Mouse (Mus musculus) ovary, postnatal 10 days (tissue): ENCODE data around the gene Dusp9.

Source experiments
- DNase-seq: peaks from one replicate; pipeline ENCODE4 v3.0.0; 2022; ENCODE audit warnings: low spot score

Dusp9 gene

GRCm38 (mm10) chrX:73639255-73639675 is at the start of gene Dusp9:
Gene Dusp9 (plus strand): TSS chrX:73639419.
- no peak for DNase-seq

GRCm38 (mm10) chrX:73593212-73593611 is 46.0 kb upstream of the Dusp9 start:
- no peak for DNase-seq

DNA sequence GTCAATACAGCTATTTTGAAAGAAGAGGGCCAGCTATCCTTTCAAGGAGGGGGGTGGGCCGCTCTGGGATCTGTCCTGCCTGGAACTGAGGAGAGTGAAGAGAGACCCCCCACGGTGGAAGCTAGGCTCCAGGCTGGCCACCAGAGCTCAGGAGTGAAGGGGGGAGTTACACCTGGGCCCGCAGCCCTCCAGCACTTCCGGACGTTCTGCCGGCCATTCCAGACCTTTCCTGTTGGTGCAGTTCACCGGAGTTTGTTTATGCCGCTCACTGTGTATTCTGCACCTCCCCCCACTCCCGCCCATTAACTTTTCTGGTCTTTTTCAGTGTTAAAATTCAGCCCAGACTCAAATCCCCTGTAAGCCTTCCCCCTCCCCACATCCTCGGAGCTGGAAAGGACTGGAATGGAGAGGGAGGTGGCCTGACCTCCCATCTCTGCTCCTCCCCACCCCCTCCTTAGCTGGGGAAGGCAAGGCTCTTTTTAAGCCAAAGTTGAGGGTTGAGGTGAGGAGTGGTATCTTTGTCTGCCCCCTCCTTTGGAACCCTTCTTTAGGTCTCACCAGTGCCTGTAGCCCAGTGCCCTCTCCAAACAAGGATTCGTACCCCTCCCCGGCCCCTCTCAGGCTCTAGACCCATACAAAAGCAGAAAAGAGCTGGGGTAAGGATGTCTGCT is 44.6 kb upstream of the Dusp9 start:
- DNase-seq = no peak

- DNase-seq = no peak
Measured at GRCm38 (mm10) chrX:73595297-73595938, 43.8 kb upstream of the Dusp9 start.

GRCm38 (mm10) chrX:73601456-73601855 is 37.8 kb upstream of the Dusp9 start:
- DNase-seq = no peak

DNA sequence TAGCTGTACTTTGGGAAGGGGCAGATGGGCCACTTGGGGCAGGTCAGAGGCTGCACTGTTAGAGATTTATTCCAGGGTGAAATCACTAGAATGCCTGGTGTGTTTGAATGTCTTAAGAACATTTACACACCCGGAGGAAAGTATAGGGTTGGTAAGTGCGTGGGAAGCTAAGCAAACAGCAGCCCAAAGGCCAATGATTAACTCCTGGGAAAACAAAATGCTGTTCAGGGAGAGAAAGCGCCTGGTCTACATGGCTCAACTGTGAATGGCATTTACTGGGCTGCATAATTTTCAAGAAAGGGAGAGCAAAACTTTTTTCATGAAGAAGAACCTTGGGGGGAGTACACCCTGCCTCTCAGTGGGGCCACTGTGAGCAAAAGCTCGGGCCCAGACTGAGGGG is 25.6 kb upstream of the Dusp9 start:
- DNase-seq = no peak

DNA sequence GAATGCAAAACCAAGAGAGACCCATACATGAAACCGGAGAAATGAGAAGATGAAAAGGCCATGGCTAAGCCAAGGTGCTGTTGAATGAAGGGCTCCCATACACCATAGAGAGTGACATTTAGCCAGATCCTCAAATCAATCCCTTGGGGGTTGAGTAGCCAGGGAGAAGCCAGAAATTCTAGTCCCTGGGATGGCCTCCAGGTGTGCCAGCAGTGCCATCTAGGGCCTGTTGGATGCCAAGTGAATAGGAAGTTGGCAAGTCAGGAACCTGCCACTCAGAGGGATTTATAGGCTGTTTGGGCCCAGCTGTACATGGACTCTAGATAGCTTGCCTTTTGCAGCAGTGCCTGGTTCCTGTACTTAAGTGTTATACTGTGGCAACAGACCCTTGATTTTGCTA is 23.3 kb upstream of the Dusp9 start:
- no peak for DNase-seq

- no peak for DNase-seq
Measured at GRCm38 (mm10) chrX:73619401-73619800, 19.8 kb upstream of the Dusp9 start.

DNA sequence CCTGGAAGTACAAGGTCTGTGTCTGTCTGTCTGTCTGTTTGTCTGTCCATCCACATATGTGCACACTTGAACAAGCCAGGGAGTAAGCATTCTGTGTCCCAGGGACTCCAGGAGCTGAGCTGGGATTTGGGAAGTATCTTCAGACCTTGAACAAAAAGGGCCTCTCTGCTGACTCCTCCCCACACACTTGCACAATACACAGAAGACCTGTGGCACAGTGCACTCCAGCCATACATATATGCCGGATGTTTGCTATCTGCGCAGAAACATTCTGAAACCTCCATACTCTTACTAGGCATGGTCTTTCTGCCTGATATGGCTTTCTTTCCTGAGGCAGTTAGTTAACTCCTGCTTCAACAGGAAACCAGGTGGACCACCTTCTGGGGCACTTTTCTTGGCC is 19.3 kb upstream of the Dusp9 start:
- DNase-seq = no peak

DNA sequence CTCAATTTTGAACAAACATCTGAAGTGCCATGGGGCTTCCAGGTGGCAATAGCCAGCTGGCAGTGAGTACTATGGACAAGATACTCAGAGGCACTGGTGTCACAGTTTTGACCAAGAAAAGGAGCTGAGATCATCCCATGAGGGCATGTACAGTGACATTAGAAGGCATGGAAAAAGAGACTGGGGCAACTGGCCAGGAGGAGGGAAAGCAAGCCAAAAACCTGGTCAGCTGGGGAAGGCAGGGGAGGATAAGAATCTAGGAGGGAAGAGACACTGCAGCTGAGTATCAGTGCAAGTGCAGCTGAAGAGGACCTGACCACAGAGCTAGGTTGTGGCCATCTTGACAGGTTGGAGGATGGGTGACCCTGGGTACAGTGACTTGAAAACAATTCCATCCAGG is 12.2 kb upstream of the Dusp9 start:
- no peak for DNase-seq

DNA sequence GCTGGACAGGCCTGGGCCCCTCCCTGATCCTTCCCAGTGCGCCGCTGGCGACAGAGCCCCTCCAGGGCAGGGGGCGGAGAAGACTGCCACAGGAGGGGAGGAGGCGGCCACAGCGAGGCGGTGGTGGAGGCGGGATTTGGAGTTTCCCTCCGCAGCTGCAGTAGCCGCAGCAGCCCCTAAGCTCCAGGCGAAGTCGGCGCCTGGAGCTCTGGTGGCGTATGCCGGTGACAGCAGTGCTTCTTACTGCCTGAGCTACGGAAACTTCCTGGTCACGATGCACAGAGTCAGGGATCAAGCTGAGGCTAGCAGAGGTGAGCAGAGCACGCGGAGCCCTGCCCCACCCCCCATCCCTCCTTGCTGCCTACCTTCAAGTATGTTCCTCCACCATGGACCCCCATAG is 3.8 kb upstream of the Dusp9 start:
- DNase-seq = no peak

DNA sequence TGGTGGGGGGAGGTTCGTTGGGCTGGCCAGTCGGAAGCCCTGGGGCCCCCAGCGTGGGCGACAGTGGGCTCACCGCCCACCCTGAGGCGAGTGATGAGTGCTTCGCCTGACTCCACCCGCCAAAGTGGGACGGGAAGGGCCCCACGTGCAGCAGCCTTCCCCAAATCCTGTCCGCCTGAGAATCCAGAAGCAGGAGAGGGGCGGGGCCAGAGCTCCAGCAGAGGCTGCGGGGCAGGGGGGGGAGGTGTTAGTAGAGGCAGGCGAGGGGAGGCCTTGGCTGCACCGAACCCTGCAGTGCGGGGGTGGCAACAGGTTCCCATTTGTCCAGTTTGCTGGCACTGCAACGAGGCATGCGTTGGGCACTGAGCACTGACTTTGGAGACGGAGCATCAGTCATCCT is 1.8 kb upstream of the Dusp9 start:
- DNase-seq = no peak

DNA sequence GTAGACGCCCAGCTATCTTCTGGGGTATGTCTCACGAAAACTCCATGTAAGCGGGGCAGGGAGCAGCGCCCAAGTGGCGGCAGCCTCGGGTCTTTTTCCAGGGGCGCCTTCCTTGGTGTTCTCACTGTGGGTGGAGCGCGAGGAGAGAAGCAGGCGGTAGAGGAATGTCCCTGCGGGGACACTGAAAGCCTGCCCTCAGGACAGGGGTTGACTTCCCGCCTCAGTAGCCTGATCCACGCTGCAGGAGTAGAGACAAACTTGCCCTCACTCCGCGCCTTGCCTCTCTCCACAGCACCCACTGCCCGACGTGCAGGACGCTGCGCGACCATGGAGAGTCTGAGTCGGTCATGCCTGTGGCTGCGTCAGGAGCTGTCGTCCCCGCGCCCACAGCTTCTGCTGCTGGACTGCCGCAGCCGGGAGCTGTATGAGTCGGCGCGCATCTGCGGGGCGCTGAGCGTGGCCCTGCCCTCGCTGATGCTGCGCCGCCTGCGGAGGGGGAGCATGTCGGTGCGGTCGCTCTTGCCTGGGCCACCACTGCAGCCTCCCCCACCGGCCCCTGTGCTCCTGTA is 766 bp downstream of the Dusp9 start:
- no peak for DNase-seq

GRCm38 (mm10) chrX:73645121-73645520 is 5.9 kb downstream of the Dusp9 start:
- DNase-seq = no peak

- no peak for DNase-seq
Measured at GRCm38 (mm10) chrX:73650869-73651268, 11.7 kb downstream of the Dusp9 start.

GRCm38 (mm10) chrX:73653392-73653791 is 14.2 kb downstream of the Dusp9 start:
- DNase-seq = no peak

DNA sequence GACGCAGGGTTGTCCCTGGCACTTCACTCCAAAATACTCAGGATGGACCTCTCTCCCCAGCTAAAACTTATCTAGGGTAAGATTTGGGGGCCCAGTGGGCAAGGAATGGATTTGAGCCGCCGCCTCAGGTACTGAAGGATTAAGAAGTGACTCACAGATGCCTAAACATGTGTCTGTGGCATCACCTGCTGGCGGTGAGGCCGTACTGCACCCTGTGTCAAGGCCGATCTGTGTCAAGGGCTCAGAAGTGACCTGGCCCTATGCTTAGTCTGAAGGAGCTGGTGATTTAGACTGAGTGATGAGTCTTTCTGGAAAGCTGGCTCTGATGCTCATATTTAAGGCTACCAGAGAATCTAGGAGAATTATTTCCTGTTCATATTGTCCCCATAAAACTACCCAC is 15.0 kb downstream of the Dusp9 start:
- no peak for DNase-seq

DNA sequence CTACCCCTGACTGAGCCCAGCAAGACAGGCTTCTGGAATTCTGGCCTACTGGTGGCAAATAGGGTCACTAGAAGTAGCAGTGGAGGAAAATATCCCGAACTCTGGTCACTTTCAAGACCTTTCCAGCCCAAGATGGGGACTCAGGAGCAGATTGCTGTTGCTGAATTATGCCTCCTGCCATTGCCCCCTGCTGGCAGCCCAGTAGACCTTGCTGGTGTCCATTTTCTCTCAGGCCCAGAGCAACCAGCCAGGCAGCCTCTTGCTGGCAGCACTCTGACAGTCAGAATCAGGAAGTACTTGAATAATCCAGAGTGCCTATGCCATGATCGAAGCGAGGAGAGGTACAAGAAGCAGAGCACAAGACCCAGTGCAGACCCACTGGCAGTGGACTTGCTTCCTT is 16.3 kb downstream of the Dusp9 start:
- DNase-seq = no peak

DNA sequence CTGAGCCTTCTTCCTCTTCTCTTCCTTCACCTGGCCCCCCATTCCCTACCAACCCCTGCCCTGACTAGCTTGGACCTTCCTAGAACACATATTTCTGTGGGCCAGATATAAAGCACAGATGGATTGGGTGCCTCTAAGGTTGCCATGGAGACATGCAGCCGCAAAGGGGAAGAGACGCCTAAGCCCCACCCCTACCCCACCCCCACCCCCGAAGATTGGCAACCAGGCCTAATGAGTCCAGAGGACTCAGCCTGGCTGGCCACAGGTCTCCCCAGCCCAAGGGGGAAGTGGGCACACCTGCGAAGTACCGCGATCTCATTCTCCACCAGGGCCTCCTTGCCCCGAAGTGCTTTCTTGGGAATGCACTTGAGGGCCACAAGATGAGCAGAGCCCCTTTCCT is 19.2 kb downstream of the Dusp9 start:
- no peak for DNase-seq

DNA sequence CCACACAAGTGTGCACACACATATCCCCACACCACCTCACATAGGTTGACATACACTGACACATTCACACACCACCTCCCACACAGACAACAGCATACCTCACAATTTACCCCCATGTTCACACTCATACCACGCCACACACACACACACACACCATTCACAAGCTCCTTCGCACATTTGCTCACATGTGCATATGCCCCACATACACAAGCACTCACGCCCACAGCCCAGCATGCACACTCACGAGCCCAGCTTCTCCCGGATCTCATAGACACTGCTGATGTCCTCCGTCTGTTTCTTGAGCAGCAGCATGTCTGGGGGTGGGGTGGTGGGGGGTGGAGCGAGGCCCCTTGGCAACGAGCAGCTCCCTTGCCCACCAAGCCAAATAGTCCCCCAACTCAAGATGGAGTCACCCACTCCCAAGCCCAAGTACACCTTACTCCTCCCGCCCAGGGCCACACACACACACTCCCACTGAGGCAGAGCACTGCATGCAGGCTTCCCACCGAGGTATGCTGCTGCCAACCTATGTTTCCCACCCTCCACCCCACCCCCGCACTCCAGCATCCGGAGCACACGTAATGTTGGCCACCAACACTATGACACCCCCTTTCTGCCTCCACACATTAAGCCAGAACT is 19.8 kb downstream of the Dusp9 start:
- no peak for DNase-seq

DNA sequence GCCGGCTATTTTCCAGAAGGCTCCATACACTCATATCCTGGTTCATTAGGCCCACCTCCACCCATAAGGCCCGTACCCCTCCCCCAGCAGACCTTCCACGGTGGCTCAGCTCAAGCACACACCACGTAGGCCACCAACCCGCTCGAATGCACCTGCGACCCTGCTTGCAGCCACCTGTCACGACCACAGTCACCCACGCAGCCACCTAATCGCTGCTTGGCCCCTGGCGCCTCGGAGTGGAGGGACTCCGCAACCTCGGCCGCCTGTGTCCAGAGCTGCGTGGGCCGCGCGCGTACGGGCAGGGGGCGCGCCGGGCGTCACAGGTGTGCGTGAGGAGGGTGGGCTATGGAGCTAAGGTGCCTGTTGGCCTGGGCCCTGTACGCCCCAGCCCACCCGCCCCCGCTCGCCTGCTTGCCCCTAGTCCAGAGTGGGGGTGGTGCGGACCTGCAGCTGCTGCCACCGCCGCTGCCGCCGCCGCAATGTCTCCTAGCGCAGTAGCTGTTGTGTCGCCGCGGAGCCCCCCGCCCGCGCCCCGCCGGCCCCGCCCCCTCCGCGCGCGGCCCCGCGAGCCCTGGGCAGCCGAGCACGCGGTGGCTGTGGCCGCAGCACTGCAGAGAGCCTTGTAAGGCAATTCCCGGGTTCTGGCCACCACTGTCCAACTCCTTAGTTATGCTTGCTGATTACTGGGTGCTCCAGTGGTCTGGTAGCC is 20.5 kb downstream of the Dusp9 start, which contains the start of gene Pnck:
Gene Pnck (minus strand): TSS at position 543 of the 709 bp plus-strand sequence.
- no peak for DNase-seq

DNA sequence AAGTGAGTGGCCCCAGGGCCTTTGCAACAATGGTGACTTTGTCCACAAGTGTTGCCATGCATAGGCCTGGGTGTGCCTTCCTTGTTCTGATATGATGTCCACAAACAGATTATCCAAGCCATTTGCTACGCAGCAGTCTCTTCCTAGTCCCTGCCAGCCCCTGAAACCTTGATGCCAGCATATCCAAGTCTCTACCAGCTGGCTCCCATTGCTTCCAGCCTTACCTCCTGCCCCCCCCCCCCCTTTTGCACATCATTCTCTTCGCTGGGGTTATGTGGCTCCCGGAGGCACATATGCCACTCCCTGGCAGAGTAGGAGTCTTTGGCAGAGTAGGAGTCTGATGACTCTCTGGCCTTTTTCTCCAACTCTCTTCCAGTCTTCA is 21.1 kb downstream of the Dusp9 start:
- DNase-seq = no peak

DNA sequence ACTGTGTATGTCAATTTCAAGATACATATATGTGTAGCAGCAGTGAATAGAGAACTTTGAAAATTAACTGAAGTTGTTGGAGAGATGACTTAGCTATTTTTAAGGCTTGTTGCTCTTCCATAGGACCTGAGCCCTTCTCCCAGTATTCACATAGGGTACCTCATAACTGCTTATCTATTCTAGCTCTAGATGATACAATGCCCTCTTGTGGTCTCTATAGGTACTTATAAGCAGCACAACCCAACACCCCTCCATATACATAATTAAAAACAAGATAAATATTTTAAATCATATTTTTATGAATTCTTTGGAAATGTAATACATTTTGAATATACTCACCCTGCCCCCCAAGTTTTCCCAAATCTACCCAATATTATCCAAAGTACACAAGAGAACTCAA is 23.9 kb downstream of the Dusp9 start:
- no peak for DNase-seq
